Mouse (Mus musculus): Measurements from ENCODE around the gene Prkd3.

Gene Prkd3

GRCm38 (mm10) chr17:78999745-79000270 lies 20.8 kb downstream of the Prkd3 start:
- no peak for DNase-seq

GRCm38 (mm10) chr17:78999189-78999588 lies 21.4 kb downstream of the Prkd3 start:
- no peak for DNase-seq

GRCm38 (mm10) chr17:78998130-78998529 lies 22.5 kb downstream of the Prkd3 start:
- no peak for DNase-seq

- peak in 1 of 2 experiments; percentile 21 for DNase-seq
Measured at GRCm38 (mm10) chr17:78994931-78995820, 25.4 kb downstream of the Prkd3 start.

- DNase-seq, result no peak
Measured at GRCm38 (mm10) chr17:78994382-78994781, 26.2 kb downstream of the Prkd3 start.

- DNase-seq, result no peak
Measured at GRCm38 (mm10) chr17:78993670-78994069, 26.9 kb downstream of the Prkd3 start.

- no peak for DNase-seq
Measured at GRCm38 (mm10) chr17:78992303-78993027, 28.2 kb downstream of the Prkd3 start.

GRCm38 (mm10) chr17:78991549-78991948 lies 29.1 kb downstream of the Prkd3 start:
- DNase-seq, result no peak

GRCm38 (mm10) chr17:78989015-78989414 lies 31.6 kb downstream of the Prkd3 start:
- peak in 1 of 2 experiments; percentile 17 for DNase-seq

GRCm38 (mm10) chr17:78983736-78984135 lies 36.9 kb downstream of the Prkd3 start:
- DNase-seq, result no peak

- no peak for DNase-seq
Measured at GRCm38 (mm10) chr17:78983166-78983565, 37.5 kb downstream of the Prkd3 start.

- DNase-seq, result no peak
Measured at GRCm38 (mm10) chr17:78968500-78968899, 52.1 kb downstream of the Prkd3 start.

GRCm38 (mm10) chr17:78966092-78966883 lies 54.3 kb downstream of the Prkd3 start:
- peak; percentile 66 to 73 for DNase-seq

GRCm38 (mm10) chr17:78964387-78964786 lies 56.2 kb downstream of the Prkd3 start:
- DNase-seq, result no peak

- DNase-seq, result no peak
Measured at GRCm38 (mm10) chr17:78959473-78959872, 61.1 kb downstream of the Prkd3 start.

- DNase-seq, result peak; percentile 6 to 26
Measured at GRCm38 (mm10) chr17:78953240-78953639, 67.4 kb downstream of the Prkd3 start.

GRCm38 (mm10) chr17:78952070-78952469 lies 68.5 kb downstream of the Prkd3 start:
- DNase-seq, result no peak

- DNase-seq, result no peak
Measured at GRCm38 (mm10) chr17:78951225-78951624, 69.4 kb downstream of the Prkd3 start.

GRCm38 (mm10) chr17:78942579-78942978 lies 78.0 kb downstream of the Prkd3 start:
- no peak for DNase-seq

- DNase-seq, result no peak
Measured at GRCm38 (mm10) chr17:78938927-78939326, 81.7 kb downstream of the Prkd3 start.

- peak in 1 of 2 experiments; percentile 12 for DNase-seq
Measured at GRCm38 (mm10) chr17:78937229-78937853, 83.3 kb downstream of the Prkd3 start.

All from lung, adult 18-20 months (tissue).